Mouse (Mus musculus): Measurements from ENCODE around the gene Tmppe.

The Tmppe gene

DNA sequence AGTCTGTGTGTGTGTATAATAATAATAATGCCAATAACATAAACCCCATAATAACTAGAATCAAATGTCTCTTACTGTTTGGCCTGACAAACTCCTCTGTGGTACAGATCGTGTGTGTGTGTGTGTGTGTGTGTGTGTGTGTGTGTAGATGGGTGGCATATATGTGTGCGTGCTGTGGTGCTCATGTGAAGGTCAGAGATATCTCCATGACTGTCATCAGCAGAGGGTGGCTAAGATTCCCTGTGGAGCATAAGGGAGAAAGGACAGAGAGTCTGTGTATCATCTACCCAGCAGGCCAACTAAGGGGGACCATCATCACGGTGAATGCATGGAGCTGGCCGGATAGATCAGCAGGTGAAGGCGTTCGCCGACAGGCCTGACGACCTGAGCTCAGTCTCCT is 46.0 kb downstream of the Tmppe start:
- DNase-seq: no peak

DNA sequence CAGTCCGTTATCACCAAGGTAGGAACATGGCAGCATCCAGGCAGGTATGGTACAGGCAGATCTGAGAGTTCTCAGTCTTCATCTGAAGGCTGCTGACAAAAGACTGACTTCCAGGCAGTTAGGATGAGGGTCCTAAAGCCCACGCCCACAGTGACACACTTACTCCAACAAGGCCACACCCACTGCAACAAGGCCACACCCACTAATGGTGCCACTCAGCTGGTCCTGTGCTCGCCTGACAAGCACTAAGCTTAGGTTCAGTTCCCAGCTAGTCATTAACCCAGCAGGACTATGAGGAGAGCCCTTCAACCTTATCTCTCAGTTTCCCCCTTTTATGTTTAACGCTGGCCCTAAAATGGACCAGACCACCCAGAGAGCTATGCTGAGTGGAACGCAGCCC is 47.8 kb downstream of the Tmppe start:
- no peak for DNase-seq

DNA sequence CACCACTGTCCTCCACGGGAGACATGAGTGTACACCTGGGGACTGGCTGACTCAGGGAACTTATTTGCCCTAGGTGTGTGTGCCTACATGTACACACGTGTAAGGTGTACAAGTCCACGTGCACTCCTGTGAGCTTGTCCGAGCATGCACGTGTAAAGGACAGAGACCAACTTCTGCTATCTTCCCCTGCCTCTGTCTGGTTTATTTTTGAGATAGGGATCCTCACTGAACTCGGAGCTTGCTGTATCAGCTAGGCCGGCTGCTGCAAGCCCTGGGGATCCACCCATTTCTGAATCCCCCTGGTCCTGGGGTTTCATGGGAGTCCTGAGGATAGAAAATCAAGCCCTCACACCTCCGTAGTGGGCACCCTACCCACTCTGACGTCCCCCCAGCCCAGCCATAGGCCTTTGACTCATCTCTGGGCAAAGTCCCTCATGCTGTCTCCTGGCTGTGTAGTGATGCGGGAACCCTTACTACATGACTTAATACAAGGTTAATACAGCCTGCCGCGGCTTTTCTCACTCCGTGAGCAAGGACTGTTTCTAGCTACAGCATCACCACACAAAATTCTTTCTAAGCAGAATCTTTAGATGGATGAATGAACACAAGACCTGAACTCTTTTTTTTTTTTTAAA is 48.3 kb downstream of the Tmppe start:
- no peak for DNase-seq

DNA sequence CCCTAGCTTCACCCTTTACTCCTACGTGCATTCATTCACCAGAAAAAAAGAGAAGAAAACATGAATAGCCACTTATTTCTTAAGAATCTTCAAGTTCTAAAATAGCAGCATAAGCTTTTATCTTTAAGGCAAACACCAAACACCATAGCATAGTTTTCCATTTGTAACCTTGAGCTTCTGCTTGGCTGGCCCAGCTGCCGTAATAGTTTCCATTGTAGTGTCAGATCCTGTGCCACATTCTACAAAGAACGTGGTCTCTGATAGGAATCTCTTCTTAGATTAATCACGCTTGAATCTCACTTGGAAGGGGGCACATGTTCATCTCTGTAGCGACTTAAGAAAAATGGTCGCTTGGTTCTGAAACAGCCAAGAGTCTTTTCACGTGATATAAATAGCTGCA is 50.7 kb downstream of the Tmppe start:
- no peak for DNase-seq

DNA sequence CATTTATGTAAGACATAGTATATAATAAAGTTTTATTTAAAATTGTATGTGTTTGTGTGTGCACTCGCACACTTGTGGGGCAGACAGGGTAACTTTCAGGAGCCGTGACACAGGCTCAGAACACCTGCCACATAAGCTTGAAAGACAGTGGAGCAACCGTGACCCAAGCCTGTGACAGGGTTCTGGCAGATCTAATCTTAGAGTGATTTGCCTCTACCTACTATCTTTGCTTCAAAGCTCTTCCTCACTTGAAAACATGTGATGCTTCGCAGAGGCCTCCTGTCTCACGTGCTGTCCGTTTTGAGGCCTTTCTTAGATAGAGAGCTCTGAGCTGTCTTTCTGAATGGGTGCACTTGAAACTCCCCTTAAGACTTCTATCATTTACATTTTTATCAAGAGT is 51.5 kb downstream of the Tmppe start:
- no peak for DNase-seq

DNA sequence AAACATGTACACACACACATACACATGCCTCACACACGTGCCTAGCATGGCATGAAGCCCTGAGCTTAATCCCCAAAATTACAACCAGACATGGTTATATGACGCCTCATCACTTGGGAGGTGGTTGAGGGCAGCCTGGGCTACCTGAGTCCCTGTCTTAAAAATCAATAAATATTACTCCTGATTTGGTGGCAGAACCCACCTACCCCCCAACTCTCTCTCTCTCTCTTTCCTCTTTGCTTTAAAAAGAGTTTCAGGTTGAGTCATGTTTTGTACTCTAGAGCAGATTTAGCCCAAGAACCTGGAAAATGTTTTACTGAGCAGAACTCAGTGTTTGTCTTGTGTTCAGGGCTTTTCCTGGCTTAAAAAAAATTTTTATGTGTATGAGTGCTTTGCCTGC is 54.5 kb downstream of the Tmppe start:
- DNase-seq: no peak

Data from cerebellum, postnatal 14 days (tissue).